Mouse (Mus musculus): Measurements from ENCODE around the gene Lad1.

Lad1 gene

GRCm38 (mm10) chr1:135818481-135819086 is at the start of gene Lad1:
Gene Lad1 (plus strand): TSS chr1:135818598.
- in situ Hi-C loops (cut with MboI; ENCODE audit: low pct_unique_long_range_greater_than_20kb in 1 of 2, low sequenced_read_pairs in 2 of 2, unreplicated experiment in 1 of 2) = no loop called here

DNA sequence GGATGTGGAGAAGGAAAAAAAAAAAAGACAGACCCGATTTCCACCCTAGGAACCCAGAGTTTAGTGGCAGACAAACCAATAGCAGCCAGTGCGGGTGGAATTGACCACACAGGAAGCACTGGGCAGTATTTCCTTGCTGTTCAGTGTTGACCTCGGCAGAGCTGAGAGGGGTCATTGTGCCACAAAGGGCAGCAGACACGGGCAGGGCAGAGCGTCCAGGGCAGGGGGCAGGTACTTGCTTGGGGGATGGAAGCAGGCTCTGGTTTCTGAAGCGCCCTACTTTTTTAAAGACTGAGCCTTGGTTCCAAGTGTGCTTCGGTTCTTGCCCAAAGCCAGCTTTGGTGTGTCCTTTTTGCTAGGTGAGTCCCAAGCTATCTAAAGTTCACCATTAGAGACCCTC is 48.2 kb upstream of the Lad1 start:
- in situ Hi-C loops (cut with MboI; ENCODE audit: low pct_unique_long_range_greater_than_20kb in 1 of 2, low sequenced_read_pairs in 2 of 2, unreplicated experiment in 1 of 2) = no loop called here

- in situ Hi-C loops (cut with MboI; ENCODE audit: low pct_unique_long_range_greater_than_20kb in 1 of 2, low sequenced_read_pairs in 2 of 2, unreplicated experiment in 1 of 2) = no loop called here
Measured at GRCm38 (mm10) chr1:135770896-135771572, 47.4 kb upstream of the Lad1 start.

- in situ Hi-C loops (cut with MboI; ENCODE audit: low pct_unique_long_range_greater_than_20kb in 1 of 2, low sequenced_read_pairs in 2 of 2, unreplicated experiment in 1 of 2) = no loop called here
Measured at GRCm38 (mm10) chr1:135771573-135771970, 46.8 kb upstream of the Lad1 start.

DNA sequence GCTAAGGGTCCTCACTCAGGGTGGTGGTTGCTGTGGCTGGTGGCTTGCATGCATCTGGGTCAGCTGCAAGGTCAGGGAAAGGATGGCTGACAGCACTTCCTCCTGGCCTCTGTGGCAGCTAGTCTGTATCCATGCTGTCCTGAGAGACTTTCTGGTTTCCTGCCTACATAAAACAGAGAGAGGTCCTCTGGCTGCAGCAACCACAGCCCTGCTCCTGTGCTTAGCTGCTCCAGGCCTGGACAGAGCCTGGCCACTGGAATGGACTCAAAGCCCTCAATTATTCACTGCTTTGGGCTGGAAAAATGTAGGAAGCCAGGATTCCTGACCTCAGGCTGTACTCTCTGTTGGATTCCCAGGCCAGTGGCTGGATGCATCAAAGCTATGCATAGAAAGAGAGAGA is 41.8 kb upstream of the Lad1 start:
- in situ Hi-C loops (cut with MboI; ENCODE audit: low pct_unique_long_range_greater_than_20kb in 1 of 2, low sequenced_read_pairs in 2 of 2, unreplicated experiment in 1 of 2) = no loop called here

GRCm38 (mm10) chr1:135777046-135777445 is 41.4 kb upstream of the Lad1 start:
- in situ Hi-C loops (cut with MboI; ENCODE audit: low pct_unique_long_range_greater_than_20kb in 1 of 2, low sequenced_read_pairs in 2 of 2, unreplicated experiment in 1 of 2) = no loop called here

DNA sequence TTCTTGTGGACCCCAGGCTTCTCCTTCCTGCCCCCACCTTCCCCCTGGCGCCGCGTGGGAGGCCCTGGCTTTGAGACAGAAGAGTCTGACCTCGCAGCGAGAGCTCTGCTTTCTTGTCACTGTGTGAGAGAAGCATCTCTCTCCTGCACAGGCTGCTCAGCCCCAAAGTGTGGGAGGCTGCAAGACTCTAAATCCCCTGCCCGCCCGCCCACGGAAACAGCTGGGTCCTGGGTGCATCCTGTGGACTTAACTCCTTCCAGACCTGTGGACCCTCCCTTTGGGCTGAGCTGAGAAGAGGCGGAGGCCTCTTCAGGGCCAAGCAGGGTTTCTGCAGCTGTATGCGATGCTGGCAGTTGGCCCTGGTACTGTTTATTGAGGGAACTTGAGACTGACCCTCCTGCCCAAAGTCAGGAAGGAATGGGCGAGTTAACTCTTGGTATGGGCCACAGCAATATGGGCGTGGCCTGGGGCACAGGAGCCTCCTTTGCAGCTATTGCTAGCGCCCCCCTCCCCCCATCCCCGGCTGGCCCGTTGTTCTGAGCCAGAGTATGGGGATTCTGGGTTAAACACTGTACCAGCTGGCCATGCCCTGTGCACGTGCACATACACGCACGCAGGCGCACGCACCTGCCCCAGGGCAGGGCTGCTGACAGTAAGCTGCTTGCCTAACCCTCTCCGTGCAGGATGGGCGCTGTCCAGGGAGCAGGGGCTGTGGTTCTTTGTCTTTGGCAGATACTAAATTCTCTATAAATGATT is 39.4 kb upstream of the Lad1 start, which contains the start of gene Tnni1:
Tnni1 (plus strand) TSS at position 655 of the 756 bp plus-strand sequence.
- in situ Hi-C loops (cut with MboI; ENCODE audit: low pct_unique_long_range_greater_than_20kb in 1 of 2, low sequenced_read_pairs in 2 of 2, unreplicated experiment in 1 of 2) = no loop called here

GRCm38 (mm10) chr1:135780649-135781048 is 37.7 kb upstream of the Lad1 start:
- in situ Hi-C loops (cut with MboI; ENCODE audit: low pct_unique_long_range_greater_than_20kb in 1 of 2, low sequenced_read_pairs in 2 of 2, unreplicated experiment in 1 of 2) = no loop called here

- in situ Hi-C loops (cut with MboI; ENCODE audit: low pct_unique_long_range_greater_than_20kb in 1 of 2, low sequenced_read_pairs in 2 of 2, unreplicated experiment in 1 of 2) = no loop called here
Measured at GRCm38 (mm10) chr1:135781220-135781619, 37.2 kb upstream of the Lad1 start.

DNA sequence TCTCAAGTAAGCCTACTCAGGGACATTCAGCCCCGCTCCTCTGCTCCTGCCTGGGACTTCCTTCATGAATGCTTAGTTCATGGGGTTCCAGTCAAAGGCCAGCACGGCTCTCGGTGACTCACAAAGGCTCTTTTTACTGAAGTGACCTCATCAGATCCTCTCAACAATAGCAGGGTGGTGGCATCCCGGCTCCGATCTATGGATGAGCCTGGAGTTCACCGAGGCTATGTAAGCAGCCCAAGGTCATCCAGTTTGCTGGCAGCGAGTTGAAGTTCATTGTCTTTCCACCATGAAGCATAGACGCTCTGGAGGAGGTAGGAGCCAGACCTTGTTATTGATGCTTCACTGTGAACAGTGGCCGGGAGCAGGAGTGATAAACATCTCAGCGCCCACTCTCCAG is 35.6 kb upstream of the Lad1 start:
- in situ Hi-C loops (cut with MboI; ENCODE audit: low pct_unique_long_range_greater_than_20kb in 1 of 2, low sequenced_read_pairs in 2 of 2, unreplicated experiment in 1 of 2) = no loop called here

DNA sequence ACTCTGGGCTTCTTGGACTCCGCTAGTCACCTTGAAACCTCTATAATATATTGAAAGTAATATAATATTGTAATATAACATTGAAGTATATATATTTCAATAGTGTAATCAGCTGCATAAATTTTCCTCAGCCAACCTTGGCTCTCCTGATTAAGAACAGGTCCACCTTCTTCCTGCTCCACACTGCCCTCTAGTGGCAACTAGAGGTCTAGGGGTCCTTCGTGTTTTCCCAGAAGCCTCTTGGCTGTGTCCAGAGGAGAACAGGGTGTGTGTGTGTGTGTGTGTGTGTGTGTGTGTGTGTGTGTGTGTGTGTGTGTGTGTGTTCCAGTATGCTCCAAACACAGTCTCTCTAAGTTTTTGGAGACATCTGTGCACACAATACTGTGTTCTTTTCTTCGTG is 30.6 kb upstream of the Lad1 start:
- in situ Hi-C loops (cut with MboI; ENCODE audit: low pct_unique_long_range_greater_than_20kb in 1 of 2, low sequenced_read_pairs in 2 of 2, unreplicated experiment in 1 of 2) = loop anchor here in 1 of 2 experiments (5.0 kb wide), 2 partner anchors 35 to 65 kb away; partner anchors contain the start of gene Csrp1

GRCm38 (mm10) chr1:135788708-135789107 is 29.7 kb upstream of the Lad1 start:
- in situ Hi-C loops (cut with MboI; ENCODE audit: low pct_unique_long_range_greater_than_20kb in 1 of 2, low sequenced_read_pairs in 2 of 2, unreplicated experiment in 1 of 2) = loop anchor here in 1 of 2 experiments (5.0 kb wide), 2 partner anchors 36 to 66 kb away; partner anchors contain the start of gene Csrp1

DNA sequence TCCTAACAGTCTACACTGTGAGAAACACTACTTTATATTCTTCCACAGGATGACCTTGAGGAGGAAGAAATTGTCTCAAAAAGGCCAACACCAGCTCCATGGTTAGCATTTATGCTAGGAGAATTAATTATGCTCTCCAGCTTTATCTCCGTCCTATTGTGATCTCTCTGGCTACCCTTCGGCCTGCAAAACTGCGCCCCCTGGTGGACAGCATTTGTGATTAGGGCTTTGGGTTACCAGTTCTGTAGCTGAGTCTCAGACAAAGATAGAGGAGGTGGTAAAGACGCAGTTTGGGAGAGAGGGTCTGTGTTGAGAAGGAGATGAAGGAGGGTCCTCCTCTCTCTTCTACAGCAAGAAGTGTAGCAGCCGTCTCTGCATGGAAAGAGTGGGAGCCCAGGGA is 28.6 kb upstream of the Lad1 start:
- in situ Hi-C loops (cut with MboI; ENCODE audit: low pct_unique_long_range_greater_than_20kb in 1 of 2, low sequenced_read_pairs in 2 of 2, unreplicated experiment in 1 of 2) = loop anchor here in 1 of 2 experiments (5.0 kb wide), 2 partner anchors 38 to 68 kb away; partner anchors contain the start of gene Csrp1

DNA sequence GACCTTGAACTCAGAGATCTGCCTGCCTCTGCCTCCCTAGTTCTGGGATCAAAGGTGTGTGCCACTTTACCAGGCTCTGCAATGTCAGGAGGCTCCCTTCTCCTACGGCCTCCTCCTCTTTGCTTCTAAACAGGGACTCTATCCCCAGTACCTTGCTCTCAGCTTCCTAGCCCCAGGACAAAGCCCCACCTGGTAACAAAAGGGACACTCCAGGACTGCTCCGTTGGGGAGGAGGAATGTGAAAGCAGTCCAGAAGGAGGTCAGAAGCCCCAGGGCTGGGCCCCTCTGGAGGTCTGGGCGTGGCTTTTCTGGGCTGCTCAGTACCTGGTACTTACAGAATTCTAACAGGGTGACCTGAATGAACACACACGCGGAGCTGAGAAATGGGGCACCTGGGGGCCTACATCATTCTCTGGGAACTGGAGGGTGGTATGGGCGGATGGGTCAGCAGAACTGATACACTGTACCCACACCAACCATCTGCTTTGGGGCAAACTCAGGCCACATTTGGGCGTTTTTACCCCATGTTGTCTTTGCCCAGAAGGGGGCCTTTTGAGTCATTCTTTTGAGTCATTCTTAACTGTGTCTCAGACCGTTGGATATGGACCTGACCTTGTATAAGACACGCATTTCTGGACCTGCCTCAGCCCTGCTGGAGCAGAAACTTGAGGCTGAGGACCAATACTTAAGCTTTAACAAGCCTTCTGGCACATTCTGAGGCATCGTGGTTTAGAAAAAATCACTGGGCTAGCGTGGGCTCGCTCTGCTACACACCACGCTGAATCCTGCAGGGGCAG is 26.1 kb upstream of the Lad1 start:
- in situ Hi-C loops (cut with MboI; ENCODE audit: low pct_unique_long_range_greater_than_20kb in 1 of 2, low sequenced_read_pairs in 2 of 2, unreplicated experiment in 1 of 2) = no loop called here

GRCm38 (mm10) chr1:135793370-135794215 is 24.8 kb upstream of the Lad1 start:
- in situ Hi-C loops (cut with MboI; ENCODE audit: low pct_unique_long_range_greater_than_20kb in 1 of 2, low sequenced_read_pairs in 2 of 2, unreplicated experiment in 1 of 2) = no loop called here

DNA sequence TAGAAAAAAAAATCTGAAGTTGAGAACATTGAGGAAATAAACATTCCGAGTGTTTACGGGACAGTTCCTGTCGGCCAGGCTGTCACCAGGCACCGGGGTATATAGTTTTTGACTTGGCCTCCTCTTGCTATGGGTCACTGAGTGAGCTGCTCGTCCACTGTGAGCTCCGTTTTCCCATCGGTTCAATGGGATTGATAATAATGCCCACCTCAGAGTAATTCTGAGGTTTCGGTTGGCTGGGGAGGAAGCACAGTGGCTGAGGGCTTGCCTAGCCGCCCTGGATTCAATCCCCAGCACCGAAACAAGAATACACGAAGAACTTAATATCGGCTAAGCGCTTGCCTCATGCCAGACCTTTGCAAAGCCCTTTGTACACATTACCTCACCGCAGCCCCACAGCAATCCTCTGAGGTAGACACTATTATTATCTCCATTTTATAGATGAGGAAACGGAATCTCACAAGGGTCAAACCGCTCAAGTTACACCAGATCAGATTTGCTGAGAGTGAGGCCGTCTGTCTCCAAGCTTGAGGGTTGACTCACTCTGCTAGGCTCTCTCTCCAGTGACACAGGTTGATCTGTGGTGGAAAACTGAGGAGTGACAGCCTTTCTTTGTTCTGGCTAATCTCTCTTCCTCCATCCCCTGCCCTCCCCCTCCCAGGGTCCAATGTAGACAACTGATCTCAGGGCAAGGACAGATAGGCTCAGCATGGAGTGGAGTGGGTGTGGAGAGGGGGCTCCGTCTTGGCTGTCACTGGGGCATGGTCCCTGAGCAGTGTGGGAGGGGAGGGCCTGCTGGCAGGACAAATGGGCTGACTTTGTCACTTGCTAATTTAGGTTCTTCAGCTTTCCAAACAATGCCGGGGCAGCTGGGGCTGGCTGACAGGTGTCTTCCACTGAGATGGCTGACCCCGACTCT is 23.9 kb upstream of the Lad1 start:
- in situ Hi-C loops (cut with MboI; ENCODE audit: low pct_unique_long_range_greater_than_20kb in 1 of 2, low sequenced_read_pairs in 2 of 2, unreplicated experiment in 1 of 2) = no loop called here

GRCm38 (mm10) chr1:135798492-135798891 is 19.9 kb upstream of the Lad1 start:
- in situ Hi-C loops (cut with MboI; ENCODE audit: low pct_unique_long_range_greater_than_20kb in 1 of 2, low sequenced_read_pairs in 2 of 2, unreplicated experiment in 1 of 2) = no loop called here

All from mouse embryonic stem cell (cell line).